Mouse (Mus musculus) urinary bladder, postnatal 14 days (tissue): Measurements from ENCODE around the gene Cryba4.
A peak's percentile ranks its signal among the peaks of the same experiment; 100 is the strongest.

Source experiments
- DNase-seq: peaks from one replicate; pipeline ENCODE4 v3.0.0; 2021; ENCODE audit warnings: low spot score

The Cryba4 gene

GRCm38 (mm10) chr5:112286608-112286983 lies 34.3 kb upstream of the Cryba4 start:
- no peak for DNase-seq

GRCm38 (mm10) chr5:112285548-112286085 lies 33.3 kb upstream of the Cryba4 start:
- DNase-seq = no peak

- no peak for DNase-seq
Measured at GRCm38 (mm10) chr5:112284203-112284582, 31.9 kb upstream of the Cryba4 start.

GRCm38 (mm10) chr5:112283543-112284202 lies 31.4 kb upstream of the Cryba4 start:
- no peak for DNase-seq

GRCm38 (mm10) chr5:112282780-112283482 lies 30.6 kb upstream of the Cryba4 start:
- DNase-seq = no peak

- DNase-seq = no peak
Measured at GRCm38 (mm10) chr5:112282123-112282779, 29.9 kb upstream of the Cryba4 start.

GRCm38 (mm10) chr5:112281676-112282075 lies 29.4 kb upstream of the Cryba4 start:
- DNase-seq = no peak

GRCm38 (mm10) chr5:112280863-112281660 lies 28.7 kb upstream of the Cryba4 start:
- no peak for DNase-seq

GRCm38 (mm10) chr5:112280151-112280550 lies 27.8 kb upstream of the Cryba4 start:
- no peak for DNase-seq

GRCm38 (mm10) chr5:112279181-112280021 lies 27.1 kb upstream of the Cryba4 start:
- no peak for DNase-seq

GRCm38 (mm10) chr5:112277906-112278470 lies 25.7 kb upstream of the Cryba4 start:
- no peak for DNase-seq

GRCm38 (mm10) chr5:112276907-112277348 lies 24.6 kb upstream of the Cryba4 start:
- no peak for DNase-seq

GRCm38 (mm10) chr5:112276267-112276873 lies 24.1 kb upstream of the Cryba4 start, which contains the start of gene Tpst2:
TSS of gene Tpst2 (plus strand) at chr5:112276691.
- DNase-seq = peak; percentile 100

GRCm38 (mm10) chr5:112275021-112275804 lies 22.9 kb upstream of the Cryba4 start:
- no peak for DNase-seq

- no peak for DNase-seq
Measured at GRCm38 (mm10) chr5:112273746-112274463, 21.6 kb upstream of the Cryba4 start.

GRCm38 (mm10) chr5:112272934-112273333 lies 20.6 kb upstream of the Cryba4 start:
- DNase-seq = no peak

GRCm38 (mm10) chr5:112270764-112271541 lies 18.6 kb upstream of the Cryba4 start:
- DNase-seq = no peak
